Mouse (Mus musculus) T-cell, adult 2 months (primary cell): ENCODE results near the gene Asap2.
A peak's percentile ranks its signal among the peaks of the same experiment; 100 is the strongest.
"Not testable (repeated sequence)": the region's sequence is repeated elsewhere in the genome, so short reads cannot be mapped to it uniquely, and the experiment has no call there.

Experiments
- DNase-seq: peaks from one replicate; pipeline ENCODE4 v3.0.0; 2022; ENCODE audit warnings: low spot score

Asap2 gene

DNA sequence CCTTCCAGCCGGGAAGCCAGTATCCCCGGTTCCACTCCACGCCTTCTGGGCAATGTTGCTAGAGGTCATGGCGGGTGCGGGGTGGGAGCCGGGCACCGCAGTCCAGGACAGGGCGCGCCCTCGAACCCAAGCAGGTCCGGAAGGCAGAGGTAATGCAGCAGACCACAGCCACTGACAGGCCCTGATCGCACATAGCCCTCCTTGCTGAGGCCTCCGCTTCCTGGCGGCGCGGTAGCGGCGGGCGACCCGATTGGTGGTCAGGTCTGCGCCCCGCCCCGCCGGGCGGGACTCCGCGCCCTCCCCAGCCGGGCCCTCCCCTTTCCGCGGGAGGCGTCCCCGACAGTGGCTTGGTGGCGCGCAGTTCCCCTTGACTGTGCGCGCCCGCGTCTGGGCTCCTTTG, at the start of gene Asap2:
Gene Asap2, plus strand, starts transcription at position 328 of the 400 bp plus-strand sequence.
- DNase-seq, result peak; percentile 65

DNA sequence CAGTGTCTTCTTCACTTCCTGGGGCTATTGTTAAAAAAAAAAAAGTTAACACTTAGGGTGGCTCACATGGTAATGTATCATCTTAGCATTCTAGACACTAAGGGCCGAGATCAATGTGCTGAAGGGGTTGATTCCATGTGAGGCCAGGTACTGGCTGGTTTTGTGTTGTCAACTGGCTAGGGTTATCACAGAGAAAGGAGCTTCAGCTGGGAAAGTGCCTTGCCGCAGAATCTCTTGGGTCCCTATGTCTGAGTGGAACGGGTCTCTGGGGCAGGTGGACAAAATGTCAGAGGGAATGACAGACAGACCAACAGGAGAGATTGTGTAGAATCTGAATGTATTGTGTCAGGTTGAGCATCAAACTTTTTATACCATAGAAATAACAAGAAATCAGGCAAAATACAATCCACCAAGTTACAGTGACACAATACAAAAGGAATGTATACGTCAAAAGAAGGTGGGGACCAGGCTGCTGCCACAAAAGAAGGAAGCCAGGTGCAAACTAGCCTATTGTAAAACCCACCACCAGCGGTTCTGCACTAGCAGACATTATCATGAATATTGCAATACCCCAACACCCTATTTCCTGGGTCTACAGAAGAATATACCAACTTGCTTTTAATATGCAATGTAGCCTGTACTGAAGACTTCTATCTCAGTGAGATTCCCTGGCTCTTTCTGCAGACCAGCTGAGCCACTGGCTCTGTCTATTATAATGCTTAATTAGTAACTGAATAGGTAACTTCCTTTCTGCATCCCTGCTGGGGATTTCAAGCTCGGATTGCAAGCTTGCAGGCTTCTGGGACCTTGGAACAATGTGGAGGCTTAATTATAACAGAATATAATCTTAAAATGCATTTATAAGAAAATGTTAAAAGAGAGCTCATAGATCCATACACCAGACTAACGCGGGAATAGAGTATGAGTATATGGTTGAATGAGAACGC, 42.9 kb upstream of the Asap2 start:
- not testable (repeated sequence) for DNase-seq

DNA sequence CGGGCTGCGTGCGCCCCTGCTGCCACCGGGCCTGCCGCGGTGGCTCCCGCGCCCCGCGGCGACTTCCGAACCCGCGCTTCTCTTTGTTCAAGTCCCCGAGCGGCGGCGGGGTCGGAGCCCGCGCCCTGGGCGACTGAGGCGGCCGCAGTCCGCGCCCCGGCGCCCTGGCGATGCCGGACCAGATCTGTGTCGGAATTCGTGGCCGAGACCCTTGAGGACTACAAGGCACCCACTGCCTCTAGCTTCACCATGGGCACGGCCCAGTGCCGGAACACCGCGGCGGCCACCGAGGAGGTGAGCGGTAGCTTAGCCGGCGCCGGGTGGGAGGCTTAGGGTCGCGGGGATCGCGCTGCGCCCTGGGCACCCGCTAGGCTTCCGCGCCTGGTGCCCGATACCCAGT, 320 bp downstream of the Asap2 start:
- DNase-seq, result not testable (repeated sequence)

DNA sequence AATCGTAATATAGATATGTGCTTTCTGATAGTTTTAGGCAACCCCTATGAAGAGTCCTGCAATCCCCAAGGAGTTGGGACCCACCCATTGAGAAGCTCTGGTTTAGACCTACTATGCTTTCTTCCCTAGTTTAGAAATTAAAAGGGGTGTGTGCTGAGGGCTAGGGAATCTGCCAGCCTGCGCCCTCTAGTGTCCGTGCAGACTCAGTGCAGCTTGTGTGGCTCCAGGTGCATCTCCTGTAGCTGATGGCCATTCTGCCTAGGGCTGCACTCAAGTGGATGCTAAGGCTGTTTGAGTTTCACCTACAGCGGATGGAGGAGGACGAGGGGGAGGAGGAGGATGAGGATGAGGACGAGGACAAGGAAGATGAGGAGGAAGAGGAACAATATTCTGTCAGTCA, 40.6 kb downstream of the Asap2 start:
- DNase-seq, result peak; percentile 3

DNA sequence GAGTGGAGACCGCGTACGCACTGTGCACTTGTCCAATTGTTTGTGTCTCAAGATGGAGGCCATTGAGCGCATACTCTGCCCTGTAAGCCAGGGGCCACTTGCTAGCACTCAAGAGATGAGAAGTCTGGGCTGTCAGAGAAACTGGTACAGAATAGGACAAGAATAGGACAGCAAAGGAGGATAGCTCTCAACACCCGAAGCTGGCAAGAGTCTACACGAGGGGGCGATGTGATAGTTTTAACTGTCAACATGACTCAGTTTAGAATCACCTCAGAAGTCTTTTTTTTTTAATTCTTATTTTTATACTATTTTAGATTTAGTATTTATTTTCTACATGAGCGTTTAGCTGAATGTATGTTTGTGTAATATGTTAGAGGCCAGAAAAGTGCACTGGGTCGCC, 56.5 kb downstream of the Asap2 start:
- DNase-seq, result not testable (repeated sequence)

DNA sequence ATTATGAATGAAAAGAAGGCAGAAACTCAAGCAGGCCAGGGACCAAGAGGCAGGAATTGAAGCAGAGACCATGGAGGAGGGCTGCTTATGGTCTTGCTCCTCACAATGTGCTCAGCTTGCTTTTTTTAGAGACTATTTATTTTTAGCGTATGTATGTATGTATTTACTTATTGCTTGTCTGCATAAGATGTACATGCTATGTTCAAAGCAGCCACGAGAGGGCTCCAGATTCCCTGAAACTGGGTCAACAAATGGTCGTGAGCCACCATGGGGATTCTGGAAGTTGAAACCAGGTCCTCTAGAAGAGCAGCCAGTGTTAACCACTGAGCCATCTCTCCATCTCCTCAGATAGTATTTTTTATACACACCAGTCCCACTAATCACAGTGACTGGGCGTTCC, 85.5 kb downstream of the Asap2 start:
- peak; percentile 53 for DNase-seq

DNA sequence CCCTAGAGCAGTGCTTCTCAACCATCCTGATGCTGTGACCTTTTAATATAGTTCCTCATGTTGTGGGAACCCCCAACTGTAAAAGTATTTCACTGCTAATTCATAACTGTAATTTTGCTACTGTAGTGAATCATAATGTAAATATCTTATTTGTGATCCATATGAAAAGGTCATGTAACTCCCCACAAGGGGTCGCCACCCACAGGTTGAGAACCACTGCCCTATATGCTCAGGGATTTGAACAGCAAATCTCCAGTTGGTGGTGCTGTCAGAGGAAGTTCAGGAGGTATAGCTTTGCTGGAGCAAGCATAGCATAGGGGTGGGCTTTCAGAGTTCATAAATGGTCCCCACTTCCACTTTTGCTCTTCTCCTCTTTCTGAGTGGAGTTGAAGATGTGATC, 99.9 kb downstream of the Asap2 start:
- DNase-seq, result peak; percentile 6

DNA sequence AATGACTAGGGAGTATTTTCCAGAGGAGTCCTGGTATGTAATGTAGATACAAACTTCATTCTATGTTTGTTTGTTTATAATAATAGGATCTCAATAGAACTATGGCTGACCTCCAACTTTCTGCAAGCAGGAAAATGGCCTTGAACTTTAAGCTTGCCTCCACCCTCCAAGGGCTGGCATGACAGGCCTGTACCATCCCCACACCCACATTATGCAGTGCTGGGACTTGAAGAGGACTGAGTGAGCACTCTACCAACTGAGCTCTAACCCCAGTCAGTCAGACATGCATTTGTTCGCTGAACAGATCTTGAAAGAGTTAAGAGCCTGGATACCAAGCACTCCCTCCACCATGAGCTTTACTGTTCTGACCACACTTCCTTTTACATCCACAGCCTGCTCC, 102.2 kb downstream of the Asap2 start:
- DNase-seq, result not testable (repeated sequence)

DNA sequence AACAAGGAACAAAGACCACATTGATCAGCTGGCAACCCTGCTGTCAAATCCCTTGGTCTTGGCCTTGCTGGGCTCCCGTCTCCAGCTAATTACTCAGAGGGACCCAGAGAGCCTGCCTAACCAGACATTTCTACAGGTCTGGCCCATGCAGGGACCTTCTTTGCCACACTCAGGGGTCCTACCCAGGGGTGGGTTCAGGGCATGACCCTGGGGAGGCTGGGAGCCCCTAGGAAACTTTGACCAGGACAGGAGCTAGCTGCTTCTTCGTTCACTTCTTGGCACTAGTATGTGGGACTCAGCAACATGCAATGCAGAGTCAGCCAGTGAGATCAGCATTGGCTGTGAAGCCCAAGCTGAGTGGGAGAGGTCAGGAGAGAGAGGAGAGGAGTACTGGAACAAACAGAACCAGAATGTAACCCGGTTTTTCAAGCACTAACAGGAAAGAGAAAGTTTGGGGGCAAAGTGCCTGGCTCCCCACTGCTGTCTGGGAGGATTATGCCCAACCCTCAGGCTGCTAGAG, 107.6 kb downstream of the Asap2 start:
- not testable (repeated sequence) for DNase-seq

DNA sequence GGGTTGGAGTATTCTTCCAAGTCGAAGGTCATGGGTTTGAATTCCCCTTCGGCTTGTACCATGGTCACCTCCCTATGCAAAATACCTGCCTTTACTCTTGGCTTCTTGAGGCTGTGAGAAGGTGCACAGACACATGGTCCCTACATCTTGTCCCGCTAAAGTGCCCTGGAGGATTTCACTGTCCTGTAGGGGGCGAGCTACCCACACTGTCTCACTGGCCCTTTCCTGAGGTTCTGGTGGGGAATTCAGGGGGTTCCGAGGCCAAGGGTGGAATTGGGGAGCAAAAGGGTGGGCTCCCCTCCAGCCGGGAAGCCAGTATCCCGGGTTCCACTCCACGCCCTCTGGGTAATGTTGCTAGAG, 120.8 kb downstream of the Asap2 start:
- peak; percentile 11 for DNase-seq

DNA sequence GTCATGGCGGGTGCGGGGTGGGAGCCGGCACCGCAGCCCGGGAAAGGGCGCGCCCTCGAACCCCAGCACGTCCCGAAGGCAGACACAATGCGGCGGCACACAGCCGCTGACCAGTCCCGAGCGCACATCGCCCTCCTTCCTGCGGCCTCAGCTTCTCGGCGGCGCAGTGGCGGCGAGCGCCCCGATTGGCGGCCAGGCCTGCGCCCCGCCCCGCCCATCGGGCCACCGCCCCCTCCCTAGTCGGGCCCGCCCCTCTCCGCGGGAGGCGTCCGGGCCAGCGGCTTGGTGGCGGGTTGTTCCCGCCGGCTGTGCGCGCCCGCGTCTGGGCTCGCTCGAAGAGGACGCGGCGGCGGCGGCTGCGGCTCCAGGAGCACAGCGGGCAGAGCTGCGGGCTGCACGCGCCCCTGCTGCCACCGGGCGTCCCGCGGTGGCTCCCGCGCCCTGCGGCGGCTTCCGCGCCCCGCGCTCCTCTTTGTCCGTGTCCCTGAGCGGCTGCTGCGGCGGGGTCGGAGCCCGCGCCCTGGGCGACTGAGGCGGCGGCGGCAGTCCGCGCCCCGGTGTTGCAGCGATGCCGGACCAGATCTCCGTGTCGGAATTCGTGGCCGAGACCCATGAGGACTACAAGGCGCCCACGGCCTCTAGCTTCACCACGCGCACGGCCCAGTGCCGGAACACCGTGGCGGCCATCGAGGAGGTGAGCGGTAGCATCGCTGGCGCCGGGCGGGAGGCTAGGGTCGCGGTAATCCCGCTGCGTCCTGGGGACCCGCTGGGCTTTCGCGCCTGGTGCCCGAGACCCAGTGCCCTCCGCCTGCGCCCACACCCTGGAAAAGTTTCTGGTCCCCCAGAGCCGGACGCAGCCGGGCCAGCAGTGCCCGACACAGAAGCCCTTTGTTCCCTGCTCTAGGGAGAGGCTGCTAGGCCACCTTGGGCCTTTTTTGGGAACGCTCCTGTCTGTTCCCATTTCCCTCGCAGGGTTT, 121.5 kb downstream of the Asap2 start:
- DNase-seq, result peak; percentile 73

DNA sequence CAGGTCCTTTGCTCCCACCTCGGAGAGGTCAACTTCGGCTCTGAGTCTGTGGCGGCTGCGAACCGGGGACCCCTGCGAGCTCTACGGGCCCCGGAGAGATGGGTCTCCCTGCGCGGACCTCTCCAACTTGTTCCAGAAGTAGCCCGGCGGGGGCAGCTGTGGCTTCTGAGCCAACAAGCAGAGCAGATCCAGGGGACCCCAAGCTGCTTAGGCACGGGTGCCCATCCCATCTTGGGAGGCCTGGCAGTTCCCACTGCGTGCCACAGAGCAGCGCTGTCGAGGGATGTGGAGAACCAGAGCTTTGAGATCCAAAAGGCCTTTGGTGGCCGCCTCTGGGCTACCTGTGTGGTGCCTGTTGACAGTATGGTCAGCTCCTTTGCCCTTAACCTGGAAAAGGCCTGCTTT, 122.2 kb downstream of the Asap2 start:
- DNase-seq, result peak; percentile 34

DNA sequence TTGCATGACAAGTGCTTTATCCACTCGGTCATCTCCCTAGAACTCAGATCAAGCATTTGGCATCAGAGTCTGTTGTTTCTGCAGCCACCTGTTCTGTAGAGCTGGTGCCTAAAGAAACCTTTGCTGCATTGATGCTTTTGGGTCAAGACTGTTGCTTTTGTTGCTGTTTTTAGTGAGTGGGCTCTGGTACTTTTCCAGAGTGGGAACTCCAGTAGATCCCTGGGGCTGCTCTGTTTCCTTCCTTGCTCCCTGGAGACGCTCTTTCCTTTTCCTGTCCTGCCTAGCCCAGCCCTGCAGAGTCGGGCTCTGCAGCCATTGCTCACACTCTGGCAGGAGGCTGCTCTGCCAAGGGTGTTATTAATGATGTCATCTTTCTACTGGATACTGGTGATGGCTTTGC, 129.2 kb downstream of the Asap2 start:
- no peak for DNase-seq

DNA sequence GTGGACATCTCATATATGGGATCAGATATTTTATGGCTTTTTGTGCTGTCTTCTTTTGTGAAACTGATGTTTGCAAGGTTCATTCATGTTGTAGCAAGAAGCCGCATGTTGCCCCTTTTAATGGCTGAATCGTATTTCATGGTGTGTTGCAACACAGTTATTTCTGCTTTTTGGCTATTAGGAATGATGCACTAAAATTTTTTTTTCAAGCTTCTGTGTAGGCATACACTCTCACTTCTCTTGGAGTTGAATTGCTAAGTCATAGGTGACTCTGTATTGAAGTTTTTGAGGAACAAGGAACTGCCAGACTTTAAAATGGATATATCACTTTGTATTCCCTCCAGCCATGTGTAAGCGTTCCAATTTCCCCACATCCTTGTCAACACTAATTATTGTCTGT, 132.6 kb downstream of the Asap2 start:
- DNase-seq, result no peak

DNA sequence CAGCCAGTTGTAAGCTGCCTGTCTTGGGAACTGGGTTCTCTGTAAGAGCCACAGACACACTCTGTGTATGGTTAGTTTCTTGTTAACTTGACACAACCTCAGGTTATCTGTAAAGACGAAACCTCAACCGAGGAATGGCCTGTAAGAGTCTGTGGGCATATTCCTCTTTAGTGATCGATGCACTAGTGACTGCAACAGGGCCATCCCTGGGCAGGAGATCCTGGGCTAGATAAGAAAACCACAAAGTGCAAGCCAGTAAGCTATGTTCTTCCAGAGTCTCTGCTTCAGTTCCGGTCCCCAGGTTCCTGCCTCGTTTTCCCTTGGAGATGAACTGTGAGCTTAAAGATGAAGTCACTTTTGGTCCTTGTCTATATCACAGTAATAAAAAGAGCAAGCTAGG, 133.4 kb downstream of the Asap2 start:
- no peak for DNase-seq

DNA sequence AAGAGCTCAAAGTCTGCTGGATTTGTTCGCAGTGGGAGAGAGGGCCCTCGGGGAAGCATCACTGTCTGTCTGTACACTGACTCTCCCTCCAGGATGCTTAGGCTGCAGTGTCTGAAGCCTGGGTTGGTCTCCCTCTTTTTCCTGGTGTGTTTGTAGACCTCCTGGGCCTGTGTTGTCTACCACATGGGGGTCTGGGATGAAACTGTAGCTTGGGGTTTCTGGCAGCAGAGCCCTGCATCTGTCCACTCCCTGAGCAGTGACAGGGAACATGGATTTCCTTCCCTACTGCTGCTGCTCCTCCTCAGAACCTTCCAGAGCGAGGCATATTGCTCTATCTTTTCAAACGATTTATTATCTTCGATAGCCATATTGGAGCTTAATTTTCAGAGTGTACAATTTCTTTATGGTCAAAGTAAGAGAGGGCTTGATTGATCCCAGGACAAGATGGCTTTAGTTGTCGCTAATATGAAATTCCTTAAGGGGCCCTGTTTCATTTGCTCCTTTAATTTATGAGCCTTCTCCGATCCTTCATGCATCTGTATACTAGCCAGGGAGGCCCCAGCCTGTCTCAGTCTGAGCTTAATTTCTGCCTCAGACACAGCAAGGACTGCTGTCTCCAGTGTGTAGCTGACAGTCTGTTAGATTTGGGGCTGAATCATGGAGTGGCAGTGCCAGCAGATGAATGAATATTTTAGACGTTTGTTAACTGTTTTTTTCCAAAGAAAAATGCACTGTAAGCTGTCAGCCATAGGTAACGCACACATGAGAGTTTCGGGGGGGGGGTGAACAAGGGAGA, 135.6 kb downstream of the Asap2 start:
- DNase-seq, result no peak

DNA sequence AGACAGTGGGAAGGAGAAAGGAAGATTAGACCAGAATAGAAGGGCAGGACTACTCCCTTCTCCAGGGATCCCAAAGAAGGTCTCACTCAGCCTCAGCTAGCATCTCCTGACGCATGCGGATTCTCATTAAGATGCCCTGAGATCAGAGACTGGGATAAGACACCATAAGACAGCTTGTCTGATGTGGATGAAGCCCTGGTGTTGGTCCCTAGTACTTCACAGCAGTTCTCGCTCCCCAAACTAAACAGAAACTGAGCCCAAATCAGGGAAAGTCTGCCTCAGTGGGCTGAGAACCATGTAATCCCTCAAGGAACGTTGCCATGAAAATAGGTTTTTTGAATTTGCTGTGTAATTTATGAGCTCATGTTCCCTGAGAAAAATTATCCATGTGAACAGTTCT, 136.3 kb downstream of the Asap2 start:
- no peak for DNase-seq

DNA sequence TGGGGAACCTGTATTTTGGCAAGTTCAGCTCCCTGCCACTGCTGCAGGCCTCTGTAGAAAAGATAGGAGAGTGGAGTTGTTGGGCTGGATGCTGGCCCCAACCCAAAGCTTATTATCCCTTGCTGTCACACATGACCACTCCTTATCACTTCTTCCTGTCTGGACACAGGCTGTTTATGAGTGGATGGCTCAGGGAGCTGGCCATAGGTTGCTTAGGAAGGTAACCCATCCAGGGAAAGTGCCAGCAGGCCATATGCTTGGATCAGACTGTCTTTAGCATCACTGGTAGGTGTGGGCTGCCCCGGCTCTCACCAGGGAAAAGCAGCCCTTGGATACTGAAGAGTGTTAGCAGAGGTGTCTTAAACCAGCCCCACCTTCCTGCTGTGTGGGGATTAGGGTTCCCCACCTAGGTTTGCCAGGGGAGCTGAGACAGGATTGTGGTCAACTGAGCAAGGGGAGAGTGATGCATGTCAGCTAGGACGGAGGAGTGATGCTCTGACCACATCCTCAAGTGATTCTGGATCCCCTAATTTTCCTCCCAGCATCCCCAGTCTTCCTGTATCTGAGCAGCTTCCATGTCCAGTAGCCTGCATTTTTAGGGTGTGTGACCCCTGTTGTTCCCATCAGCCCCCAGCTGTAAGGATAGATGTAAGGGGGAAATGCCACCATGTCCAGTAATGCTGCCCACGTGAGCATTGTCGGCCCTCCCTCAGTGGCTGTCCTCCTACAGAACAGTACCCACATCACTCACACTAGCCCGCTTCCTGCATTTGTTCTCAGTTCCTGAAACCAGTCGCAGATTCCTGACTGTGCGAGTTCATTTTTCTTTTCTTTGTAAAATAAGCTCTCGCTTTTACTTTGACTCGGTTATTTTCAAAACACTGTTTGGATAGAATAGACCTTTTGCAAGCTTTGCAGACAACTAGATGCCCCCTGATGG, 138.9 kb downstream of the Asap2 start:
- DNase-seq, result no peak

DNA sequence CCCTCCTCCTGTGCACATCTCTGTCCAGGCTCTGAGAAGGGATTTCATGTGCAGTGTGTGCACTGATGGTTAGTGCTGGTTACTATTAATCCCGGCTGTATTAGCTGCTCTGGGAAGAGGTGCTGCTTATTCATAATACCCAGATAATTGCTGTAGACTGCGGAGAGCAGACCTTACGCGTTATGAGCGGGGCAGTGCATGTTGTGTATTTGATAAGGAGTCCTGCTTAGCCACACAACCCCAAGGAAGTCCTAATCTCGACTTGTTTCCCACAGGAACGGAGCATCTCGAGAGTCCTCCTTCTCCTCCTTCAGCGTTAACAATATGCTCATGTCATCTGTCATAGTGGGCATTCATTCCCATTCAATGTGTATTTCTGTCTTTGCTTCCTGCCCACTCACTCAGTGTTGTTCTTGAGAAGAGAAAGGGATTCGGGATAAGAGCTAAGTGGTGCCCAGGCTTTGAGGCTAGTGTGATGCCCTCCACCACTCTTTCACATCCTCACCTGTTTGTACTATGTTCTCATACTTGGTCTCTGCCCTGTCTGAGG, 140.1 kb downstream of the Asap2 start:
- DNase-seq, result no peak

DNA sequence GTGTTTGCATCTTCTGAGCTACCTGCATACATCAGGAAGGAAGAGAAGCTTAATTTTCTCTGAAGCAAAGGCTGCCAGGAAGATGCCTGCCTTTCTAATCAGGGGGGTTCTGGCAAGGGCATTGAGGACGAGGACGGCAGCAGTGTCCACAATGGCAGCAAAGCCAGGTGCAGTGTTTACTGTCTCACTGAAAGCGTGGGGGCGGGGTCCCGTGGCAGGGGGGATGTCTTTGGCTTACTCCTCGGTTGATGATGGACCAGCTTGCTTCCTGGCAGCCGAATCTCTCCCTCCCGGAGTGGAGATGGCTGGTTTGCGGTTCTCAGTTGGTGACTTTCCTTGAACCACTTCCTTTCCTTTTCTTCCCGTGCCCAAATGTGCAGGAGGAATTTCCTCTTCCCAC, 142.3 kb downstream of the Asap2 start:
- DNase-seq, result no peak
